Mouse (Mus musculus) cerebellum, postnatal 14 days (tissue): ENCODE data around the gene Smad6.
A peak's percentile ranks its signal among the peaks of the same experiment; 100 is the strongest.

Source experiments
- DNase-seq, 2 experiments: peaks; one replicate each; pipeline ENCODE4 v3.0.0; 2021; ENCODE audit warnings: mixed read lengths in 2 of 2

Smad6 gene

GRCm38 (mm10) chr9:63909618-63910017 lies 112.2 kb downstream of the Smad6 start:
- peak; percentile 81 to 87 for DNase-seq

DNA sequence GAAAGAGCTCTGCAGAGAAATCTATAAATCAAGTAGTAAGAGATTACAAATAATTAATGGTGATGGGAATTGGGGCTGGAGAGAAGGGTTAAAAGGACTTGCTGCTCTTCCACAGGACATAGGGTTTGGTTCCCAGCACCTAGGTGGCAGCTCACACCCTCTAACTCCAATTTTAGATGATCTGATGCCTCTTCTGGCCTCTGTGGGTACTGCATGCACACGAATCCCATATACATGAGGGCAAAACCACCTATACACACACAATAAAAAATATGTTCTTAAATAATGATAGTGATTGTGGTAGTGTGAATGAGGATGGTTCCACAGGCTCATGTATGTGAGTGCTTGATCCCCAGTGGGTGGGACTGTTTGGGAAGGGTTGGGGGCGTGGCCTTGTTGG lies 117.3 kb downstream of the Smad6 start:
- DNase-seq: no peak
